Mouse (Mus musculus): ENCODE results near the gene Birc3.

Birc3 gene

DNA sequence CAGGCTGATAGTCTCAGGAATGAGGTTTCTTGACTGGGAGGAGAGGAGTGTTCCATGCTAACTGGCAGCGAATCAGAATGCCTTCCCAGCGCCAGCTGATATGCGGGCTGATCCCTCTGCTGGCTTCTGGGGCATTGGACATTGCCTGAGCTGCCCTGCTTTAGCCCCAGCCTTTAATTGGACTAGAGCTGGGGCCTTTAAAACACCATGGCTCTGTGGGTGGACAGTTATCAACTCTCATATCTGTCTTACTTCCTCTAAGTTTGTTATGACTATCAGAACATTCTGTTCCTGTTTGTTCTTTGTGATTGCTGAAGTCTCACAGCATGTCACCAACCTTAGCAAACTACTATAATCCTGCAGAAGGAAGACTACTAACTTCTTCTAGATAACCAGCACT, 5.0 kb downstream of the Birc3 start:
- 87% methylated on average over 3 of the region's 3 CpGs for WGBS

DNA sequence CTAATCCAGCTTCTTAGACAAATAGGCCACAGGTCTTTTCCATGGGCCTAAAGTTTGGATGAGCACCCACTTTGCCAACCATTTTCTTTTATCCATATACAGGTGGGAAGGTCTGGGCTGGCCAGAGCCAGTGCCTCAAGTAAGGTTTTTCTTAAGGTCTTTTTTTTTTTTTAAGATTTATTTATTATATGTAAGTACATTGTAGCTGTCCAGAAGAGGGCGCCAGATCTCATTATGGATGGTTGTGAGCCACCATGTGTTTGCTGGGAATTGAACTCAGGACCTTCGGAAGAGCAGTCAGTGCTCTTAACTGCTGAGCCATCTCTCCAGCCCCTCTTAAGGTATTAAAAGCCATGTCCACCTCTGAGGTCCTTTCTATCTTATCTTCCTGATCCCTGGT, 6.0 kb downstream of the Birc3 start:
- WGBS = 88% methylated on average over 2 of the region's 2 CpGs

DNA sequence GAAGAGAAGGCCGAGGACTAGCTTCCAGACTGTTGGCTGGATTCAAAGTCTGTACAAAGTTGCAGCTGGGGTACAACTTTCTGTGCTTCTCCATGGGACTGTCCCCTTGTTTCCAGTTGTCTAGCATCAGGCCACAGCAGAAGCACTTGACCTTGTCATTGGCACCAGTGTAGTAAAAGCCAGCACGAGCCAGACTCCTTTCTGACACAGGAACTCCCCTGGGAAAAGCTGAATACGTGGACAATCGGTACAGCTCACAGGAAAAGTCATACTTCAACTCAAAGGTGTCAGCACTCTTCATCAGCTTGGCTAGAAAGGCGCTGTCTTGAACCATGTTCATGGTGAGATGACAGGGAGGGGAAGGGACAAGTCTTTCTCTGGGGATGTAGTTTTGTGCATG, 12.0 kb downstream of the Birc3 start:
- 84% methylated on average over 5 of the region's 5 CpGs for WGBS

DNA sequence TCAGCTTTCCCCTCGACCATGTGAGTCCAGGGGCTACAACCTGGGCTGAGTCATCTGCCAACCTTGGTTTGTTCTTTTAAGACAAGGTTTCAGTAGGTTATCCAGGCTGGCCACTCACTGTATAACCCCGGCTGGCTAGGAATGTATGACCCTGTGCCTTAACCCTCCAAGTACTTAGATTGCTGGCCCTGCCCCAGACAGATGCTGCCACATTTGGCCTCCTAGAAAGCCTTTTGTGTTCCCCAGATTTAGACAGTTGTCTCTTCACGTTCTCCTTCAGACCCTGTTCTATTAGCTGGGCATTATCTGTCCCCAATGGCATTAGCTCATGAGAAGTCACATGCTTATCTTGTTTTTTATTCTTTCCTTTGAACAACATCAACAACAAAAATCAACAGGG, 17.1 kb downstream of the Birc3 start:
- 67% methylated on average over 3 of the region's 3 CpGs for WGBS

DNA sequence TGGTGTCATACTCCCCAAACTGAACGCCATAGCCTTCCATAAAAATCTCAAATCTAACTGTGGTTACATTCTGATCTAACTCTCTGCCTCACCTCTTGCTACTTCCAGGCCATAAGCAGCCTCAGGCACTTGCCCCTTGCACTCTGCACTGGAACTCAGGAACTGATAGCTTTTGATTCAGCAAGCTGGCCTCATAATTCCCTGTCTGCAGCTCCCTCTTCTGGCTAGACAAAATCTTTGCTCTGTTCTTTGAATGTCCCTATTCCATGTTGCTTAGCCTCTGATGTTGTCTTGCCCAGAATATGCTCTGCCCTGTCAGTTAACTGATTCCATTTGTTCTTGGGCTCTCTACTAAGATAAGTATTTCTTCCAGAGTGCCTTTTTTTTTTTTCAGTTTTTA, 17.6 kb downstream of the Birc3 start:
- 55% methylated on average over 1 of the region's 1 CpGs for WGBS

DNA sequence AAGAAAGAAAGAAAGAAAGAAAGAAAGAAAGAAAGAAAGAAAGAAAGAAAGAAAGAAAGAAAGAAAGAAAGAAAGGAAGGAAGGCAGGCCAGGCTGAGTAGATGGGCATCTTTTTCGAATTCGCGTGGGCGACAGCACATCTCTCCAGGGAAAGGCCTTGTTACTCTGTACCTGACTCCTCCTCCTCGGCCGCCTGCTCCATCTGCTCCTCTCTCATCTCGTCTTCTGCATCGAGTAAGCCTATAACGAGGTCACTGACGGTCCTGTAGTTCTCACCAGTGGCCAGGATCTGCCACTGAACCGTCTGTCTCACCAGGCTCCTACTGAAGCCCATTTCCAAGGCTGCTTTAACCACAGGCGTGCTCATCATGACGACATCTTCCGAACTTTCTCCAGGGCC, 18.8 kb downstream of the Birc3 start:
- 72% methylated on average over 14 of the region's 14 CpGs for WGBS

DNA sequence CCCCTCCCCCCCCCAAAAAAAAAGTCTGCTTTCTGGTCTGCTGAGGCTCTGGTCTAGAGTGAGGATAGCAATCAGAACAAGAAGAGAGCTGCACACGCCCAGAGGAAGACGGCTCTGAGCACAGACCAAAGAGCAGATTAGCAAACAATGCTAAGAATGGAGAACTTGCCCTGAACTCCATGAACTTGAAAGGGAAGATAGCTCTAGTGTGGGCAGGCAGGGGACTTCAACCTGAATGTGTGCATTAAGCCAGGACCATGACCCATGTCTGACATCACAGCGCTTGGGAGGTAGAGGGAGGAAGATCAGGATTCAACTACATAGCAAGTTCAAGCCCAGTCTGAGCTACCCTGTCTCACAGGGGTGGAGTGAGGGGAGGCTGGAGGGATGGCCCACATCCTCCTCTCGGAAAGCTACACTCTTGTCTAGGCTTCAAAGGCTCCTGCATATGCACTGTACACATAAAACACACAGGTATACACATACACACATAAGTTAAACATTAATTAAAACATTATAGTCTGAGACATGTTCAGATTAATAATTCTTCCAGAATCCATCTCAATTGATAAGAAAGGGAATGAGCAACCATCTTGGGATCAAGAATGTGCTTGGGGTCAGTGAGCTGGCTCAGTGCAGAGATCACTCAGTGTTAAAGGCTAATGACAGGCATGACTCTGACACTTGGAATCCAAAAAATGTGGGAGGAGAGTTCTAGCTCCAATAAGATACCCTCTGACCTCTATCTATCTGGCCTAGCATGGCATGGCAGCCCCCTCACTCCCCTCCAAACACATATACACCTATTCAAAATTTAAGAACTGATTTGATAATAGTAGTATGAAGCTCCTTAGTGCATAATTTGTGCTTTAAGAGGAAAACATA, 20.4 kb downstream of the Birc3 start:
- 93% methylated on average over 4 of the region's 4 CpGs for WGBS

DNA sequence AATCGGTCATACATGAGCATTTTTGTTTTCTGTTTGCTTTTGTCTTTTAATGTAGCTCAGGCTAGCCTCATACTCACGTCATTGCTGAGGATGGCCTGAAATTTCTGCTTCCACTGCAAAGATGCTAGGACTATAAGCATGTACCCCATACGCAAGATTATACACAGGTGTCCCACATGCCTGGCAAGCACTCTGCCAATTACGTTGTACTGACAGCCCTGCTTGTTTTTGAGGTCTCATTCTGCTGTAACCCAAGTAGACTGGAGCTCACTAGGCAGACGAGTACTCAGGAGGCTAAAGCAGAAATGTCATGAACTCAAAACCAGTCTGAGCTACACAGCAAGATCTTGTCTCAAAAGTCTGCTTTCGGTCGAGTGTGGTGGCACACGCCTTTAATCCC, 21.1 kb downstream of the Birc3 start:
- WGBS = 95% methylated on average over 8 of the region's 8 CpGs

DNA sequence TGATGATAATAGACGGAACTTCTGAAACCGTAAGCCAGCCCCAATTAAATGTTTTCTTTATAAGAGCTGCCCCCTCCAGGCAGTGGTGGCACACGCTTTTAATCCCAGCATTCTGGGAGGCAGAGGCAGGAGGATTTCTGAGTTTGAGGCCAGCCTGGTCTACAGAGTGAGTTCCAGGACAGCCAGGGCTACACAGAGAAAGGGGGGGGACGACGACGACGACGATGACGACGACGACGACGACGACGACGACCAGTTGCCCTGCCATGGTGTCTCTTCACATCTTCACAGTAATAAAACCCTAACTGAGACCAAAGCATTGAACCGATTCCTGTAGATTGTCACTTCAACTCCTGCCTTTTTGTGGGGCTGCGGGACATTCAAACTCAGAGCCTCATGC, 24.8 kb downstream of the Birc3 start:
- 91% methylated on average over 18 of the region's 18 CpGs for WGBS

DNA sequence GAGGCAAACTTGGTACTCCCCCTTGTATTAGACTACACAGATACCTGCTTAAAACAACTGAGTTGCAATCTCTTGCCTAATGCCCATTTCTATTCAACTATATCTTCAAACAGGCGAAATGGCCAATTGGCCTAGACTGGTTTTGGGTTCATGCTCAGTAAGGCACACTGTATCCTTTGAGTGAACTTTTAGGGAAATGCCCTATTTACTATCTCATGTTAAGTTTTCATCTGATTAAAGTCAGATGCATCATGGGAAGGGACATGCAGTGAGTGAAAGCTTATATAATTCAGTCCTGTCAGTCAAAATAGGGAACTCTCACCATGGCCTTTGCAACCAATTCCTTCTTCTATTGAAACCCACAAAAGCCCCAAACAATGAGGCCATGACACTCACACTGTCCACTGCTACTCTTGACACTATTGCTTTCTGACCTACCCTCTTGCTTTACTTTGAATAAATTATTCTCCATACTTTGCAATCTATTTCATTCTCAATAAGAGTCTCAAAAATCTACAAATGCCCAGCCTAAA, 26.3 kb downstream of the Birc3 start:
- WGBS = 98% methylated on average over 1 of the region's 1 CpGs

DNA sequence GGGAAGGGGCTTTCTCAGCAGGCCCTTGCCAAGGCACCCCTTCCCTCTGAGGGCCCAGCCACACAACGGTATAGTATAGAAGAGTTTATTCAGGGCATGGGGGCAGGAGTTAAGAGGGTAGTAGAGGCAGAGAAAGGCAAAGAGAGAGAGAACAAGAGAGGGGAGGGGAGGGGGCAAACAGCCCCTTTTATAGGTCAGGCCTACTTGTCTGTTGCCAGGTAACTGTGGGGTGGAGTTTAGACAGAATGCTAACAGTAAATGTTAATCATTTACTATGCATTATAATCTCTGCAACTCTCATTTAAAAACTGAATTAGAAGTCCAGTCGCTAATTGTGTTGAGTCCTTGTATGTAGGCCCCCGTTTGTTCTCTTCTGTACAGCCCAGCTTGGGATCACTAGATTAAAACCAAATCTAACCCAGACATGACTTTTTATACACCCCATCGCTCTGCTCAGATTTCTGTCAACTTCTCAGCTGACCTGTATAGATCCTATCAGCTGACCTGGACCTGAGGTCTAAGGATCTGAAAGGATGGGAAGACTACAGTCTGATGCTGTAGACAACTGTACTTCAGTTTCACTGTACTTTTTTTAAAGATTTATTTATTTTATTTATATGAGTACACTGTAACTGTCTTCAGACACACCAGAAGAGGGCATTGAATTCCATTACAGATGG, 27.6 kb downstream of the Birc3 start:
- WGBS = 80% methylated on average over 4 of the region's 4 CpGs

DNA sequence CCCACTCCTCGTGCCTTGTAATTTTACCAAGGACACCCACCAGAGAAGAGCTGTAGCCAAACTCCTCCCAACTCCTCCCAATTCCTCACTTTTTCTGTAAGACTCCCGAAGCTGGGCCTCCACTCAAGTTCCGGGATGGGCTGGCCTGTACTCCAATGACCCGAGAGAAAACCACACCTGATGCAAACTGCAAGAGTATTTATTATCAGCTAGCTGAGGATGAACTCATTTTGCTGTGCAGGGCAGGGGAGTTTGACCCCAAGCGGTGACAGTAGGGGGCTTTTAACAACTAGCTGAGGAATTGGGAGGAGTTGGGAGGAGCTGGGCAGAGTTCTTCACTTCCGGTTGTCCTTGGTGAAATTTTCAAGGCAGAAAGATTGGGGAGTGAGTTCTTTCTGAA, 31.8 kb downstream of the Birc3 start:
- 74% methylated on average over 6 of the region's 6 CpGs for WGBS

DNA sequence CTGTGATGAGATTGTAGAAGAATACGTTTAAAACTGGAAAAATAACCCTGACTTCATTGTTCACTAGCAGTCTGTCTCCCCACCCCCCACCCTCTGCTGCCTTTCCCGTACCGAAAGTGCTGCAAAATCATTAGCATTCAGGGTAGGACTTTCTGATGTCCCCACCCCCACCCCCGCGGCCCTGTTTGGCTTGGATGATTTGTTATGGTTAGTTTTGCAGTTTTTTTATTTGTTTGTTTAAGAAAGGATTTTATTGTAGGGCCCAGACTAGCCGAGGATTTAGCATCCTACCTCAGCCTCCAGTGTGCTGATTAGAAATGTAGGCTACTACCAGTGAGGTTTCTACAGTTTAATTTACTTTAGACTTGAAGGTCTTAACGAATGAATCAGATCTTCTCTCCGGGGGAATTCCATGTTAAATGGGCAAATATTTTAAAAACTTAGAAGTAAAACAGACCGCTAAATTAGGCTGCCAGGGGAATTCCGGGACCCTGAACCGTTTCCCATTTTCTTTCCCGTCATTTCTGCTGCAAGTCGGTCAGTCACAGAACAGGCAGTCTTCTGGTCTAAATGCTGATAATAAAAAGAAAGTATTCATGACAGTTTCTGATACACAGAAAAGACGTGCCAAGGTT, 35.1 kb downstream of the Birc3 start:
- 8% methylated on average over 14 of the region's 14 CpGs for WGBS

DNA sequence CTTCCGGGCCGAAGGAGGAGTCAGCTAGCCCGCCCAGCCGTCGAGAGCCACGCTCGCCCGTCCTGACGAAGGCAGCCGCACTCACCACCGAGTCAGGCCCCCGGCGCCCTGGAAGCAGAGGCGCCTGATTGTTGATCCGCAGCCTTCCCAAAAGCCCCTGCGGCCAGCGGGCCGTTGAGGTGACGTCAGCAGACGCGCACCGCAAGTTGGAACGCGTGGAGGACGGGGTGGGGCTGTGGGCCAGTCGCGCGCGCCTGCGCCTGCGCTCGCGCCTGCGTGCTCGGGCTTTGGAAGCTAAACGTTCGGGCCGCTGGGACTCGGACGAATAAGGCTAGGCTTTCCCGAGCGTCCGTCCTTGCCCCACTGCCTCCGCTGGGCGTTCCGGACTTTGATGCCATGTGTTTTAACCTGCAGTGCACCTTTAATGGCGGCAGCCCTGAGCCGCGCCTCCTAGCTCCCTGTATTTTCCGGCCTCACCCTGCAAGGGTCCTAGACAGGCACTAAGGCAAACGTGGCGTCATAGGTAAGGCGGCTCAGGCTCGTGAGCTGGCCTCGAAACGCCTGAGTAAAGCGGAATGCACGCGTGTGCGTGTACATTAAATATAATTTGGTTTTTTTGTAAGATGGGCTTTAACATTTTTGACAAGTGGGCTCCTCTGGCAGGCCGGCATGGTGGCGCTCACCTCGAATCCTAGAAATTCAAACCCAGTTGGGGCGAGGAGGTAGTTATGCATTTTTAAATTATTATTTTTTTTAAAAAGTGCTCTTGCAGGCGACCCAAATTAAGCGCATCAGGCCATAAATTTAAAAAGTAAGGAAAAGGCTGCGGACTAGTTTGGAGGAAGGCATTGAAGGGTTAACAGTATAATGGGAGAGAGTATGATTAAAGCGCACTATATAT, 35.8 kb downstream of the Birc3 start, which contains the start of gene Birc2:
TSS of gene Birc2 (minus strand) at position 160 of the 901 bp plus-strand sequence.
- under 1% methylated on average over 68 of the region's 68 CpGs for WGBS

DNA sequence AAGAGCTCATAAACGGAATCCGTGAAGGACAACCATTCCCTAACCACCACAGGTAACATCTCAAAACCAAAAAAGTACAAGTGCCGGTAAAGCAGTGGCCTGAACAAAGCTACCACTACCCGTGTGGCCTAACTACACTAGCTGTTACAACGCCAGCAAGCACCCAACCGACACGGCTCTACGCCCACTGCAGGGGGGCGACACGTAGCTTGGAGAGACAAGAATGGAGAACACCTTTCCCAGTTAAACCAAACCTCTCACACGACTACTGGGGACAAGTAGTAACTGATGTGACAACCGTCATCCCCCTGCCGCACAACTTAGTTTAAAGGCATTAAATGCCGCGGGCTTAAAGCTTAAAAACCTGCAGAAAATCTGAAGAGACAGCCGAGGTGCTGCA, 36.7 kb downstream of the Birc3 start:
- under 1% methylated on average over 16 of the region's 16 CpGs for WGBS

DNA sequence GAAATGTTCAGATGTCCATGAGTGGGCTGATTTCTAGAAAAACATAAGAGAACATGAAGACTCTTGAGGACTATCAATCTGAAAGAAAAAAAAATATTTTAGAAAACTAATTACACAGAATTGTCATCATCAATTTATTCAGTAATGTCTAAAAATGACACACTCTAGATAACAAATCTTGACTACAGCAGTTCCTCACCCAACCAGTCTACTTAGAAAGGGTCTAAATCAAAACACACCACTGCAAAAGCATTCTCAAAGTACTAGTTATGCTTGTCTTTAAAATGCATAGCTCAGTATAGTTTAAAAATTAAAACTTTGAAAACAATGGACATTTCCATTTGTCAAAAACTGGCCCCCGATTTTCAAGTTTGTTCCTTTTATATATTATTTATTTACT, 37.7 kb downstream of the Birc3 start:
- WGBS = 88% methylated on average over 1 of the region's 1 CpGs

DNA sequence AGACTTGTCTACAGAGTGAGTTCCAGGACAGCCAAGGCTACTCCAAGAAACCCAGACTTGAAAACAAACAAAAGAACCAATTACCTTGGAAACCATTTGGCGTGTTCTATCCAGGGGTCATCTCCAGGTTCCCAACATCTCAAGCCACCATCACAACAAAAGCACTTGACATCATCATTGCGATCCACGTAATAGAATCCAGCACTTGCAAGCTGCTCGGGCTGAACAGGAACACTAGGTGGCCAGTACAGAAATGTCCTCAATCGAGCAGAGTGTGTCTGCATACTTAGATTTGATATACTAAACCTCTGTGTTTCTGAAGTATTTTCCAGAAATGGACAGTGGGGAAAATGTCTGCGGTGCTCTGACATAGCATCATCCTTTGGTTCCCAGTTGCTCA, 39.6 kb downstream of the Birc3 start:
- WGBS = 68% methylated on average over 6 of the region's 6 CpGs

DNA sequence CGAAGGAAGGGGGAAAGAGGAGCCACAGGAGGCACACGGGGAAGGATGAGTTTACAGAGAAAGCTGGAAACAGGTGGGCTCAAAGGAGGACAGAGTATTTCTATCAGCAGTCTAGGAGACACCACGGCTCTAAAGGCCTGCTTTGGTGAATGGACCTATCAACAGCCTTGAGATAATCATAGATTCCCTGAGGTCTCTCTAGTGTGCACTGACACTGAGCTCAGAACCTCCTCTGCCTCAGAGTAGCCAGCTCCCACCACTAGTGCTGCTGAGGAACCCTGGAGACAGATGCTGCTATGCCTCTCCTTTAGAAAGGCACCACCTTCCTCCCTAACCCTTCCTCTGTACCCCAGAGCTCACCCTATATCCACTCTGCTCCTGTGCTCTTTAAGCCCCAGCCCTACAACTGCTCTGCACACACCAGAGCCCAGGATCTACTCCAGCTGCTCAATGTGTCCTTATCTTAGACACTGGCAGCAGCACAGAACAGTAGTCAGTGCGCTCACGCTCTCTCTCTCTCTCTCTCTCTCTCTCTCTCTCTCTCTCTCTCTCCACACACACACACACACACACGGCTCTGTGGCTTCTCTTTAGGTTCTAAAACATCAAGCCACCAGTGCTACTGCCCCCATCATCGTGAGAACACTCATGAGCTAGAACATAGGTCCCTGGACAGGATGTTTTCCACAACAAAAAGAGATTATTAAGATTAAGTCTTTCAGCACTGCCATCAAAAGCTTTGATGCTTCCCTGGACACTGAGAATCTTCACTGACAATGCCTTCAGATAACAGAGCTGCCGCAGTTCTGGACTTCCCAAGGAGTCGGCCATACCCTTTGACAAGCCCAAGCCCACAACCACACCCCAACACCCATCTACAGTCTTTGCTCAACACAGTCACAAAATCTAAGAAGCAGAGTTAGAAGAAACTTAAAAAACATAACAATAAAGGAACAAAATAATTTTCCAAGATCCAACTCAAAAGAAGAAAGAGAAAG, 43.2 kb downstream of the Birc3 start:
- WGBS = 69% methylated on average over 9 of the region's 9 CpGs

DNA sequence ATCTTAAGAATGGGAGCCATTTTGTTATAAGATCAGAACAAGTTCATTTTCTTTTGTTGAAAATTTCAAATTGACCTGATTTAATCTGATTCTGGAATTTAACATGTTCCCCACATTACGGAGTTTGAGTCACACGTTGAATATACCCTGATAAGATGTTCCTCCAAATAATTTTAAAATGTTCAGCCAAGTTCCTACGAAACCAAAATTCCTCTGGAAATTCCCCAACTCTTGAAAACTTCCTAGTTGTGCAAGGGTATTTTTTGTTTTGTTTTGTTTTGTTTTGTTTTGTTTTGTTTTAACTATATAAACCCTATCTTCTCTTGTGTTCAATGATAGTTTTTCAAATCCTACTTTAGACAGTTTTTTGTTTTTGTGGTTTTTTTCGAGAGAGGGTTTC, 44.3 kb downstream of the Birc3 start:
- WGBS = 72% methylated on average over 4 of the region's 4 CpGs

DNA sequence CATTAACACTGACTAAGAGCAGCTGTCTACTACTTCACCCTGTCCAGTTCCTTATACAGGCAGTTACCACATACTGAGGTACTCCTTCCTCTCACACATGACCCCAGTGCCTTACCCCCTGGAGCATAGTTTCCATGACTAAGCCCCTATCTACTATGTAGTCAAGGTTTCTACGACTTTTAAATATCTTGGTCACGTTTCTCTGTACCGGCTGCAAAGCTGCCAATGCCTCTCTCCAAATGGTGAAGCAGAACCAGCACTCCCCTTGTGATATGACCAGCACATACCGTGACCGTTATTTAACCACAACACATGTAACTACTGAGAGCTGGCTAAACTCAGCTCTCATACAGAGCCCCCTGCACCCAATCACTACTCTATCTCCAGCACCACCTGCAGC, 48.1 kb downstream of the Birc3 start:
- 72% methylated on average over 5 of the region's 5 CpGs for WGBS
